Mouse (Mus musculus): ENCODE measurements around the gene Chmp6.

DNA sequence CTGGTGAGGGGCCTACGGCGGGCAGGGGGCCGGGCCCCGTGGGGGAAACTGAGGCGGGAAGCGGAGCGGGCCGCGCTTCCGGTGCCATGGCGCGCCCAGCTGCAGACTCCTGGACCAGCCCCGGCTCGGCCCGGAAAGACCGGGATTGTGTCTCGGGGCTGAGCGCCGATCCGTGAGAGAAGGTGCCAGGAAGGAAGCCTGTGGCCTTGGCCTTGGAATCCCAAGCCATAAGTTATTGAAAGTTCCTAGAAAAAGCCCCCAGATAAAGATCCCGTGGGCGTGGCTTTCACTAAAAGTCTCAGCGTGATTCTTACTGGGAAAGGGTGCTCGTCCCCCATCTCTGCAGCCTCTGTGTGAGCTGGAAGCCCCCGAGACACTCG lies 684 bp downstream of the Chmp6 start:
- TF ChIP-seq POLR2A (IDR thresholded peaks at IDR 0.05; ENCODE audit: insufficient read length, low read depth) (no peak), POLR2AphosphoS2 (IDR thresholded peaks at IDR 0.05; ENCODE audit: insufficient read length, low read depth) (no peak), MYOD1 (IDR thresholded peaks at IDR 0.05; ENCODE audit: control insufficient read depth in 1 of 3, insufficient read length in 2 of 3, low read depth in 2 of 3) (no peak), MAX (IDR thresholded peaks at IDR 0.05; ENCODE audit: low read depth) (no peak), TCF12 (IDR thresholded peaks at IDR 0.05; ENCODE audit: insufficient read depth, poor library complexity, severe bottlenecking) (no peak), CEBPB (IDR thresholded peaks at IDR 0.05; ENCODE audit: insufficient read depth, poor library complexity, severe bottlenecking) (no peak), USF1 (IDR thresholded peaks at IDR 0.05; ENCODE audit: low read depth) (no peak), TCF3 (IDR thresholded peaks at IDR 0.05; ENCODE audit: insufficient read length, low read depth) (no peak), E2F4 (IDR thresholded peaks at IDR 0.05; ENCODE audit: insufficient read depth) (no peak), SRF (IDR thresholded peaks at IDR 0.05; ENCODE audit: control insufficient read depth, insufficient read length, low read depth) (no peak), REST (IDR thresholded peaks at IDR 0.05; ENCODE audit: insufficient read depth, insufficient read length) (no peak)
